Mouse (Mus musculus) fibroblast of lung, adult 2 months (primary cell): ENCODE measurements around the gene Elk4.

ENCODE experiments used
- DNase-seq: peaks from one replicate; pipeline ENCODE4 v3.0.0-alpha.2; 2011; ENCODE audit warnings: low read depth

Elk4 gene

GRCm38 (mm10) chr1:132067261-132068255 is 60.2 kb downstream of the Elk4 start, which contains the start of gene Mfsd4a:
TSS of gene Mfsd4a (minus strand) at chr1:132068062.
- DNase-seq = no peak

GRCm38 (mm10) chr1:132069436-132069835 is 62.0 kb downstream of the Elk4 start:
- DNase-seq = no peak

GRCm38 (mm10) chr1:132070659-132071058 is 63.3 kb downstream of the Elk4 start:
- DNase-seq = no peak

GRCm38 (mm10) chr1:132075576-132075975 is 68.2 kb downstream of the Elk4 start:
- DNase-seq = no peak

GRCm38 (mm10) chr1:132078413-132078812 is 71.0 kb downstream of the Elk4 start:
- DNase-seq = no peak
